Mouse (Mus musculus) midbrain, embryonic 14.5 days (tissue): ENCODE data around the gene Wars. TPM values are rescaled to one million over a fixed set of nuclear protein-coding genes. Genes with fewer than 3 reads are reported as not detected.
A peak's percentile ranks its signal among the peaks of the same experiment; 100 is the strongest.

Experiments
- ATAC-seq: fragments of 200-750 bp; cut with Nextera tagmentation; 2 replicates; pipeline ENCODE4 v1.8.0; 2017; ENCODE audit warnings: moderate number of reproducible peaks, moderate library complexity; ENCODE audit not compliant: low FRiP score, low TSS enrichment
- DNase-seq: peaks from one replicate; pipeline ENCODE4 v3.0.0-alpha.2; 2015
- H3K27ac ChIP-seq: fragments of 300-500 bp; sonication (generic); replicated peaks from 2 replicates; pipeline ENCODE4 v1.5.1; 2014; ENCODE audit warnings: mild to moderate bottlenecking, low read depth, low read length, moderate library complexity
- H3K27me3 ChIP-seq: fragments of 300-500 bp; sonication (generic); 2 replicates; pipeline ENCODE4 v1.6.1; 2014; ENCODE audit warnings: low read length, control low read depth, mixed read lengths; ENCODE audit not compliant: control insufficient read depth, insufficient read depth
- H3K36me3 ChIP-seq: fragments of 300-500 bp; sonication (generic); 2 replicates; pipeline ENCODE4 v1.6.1; 2014; ENCODE audit warnings: low read length, control low read depth; ENCODE audit not compliant: control insufficient read depth, insufficient read depth
- H3K4me1 ChIP-seq: fragments of 300-500 bp; sonication (generic); 2 replicates; pipeline ENCODE4 v1.6.1; 2014; ENCODE audit warnings: mild to moderate bottlenecking, antibody characterized with exemption, low read length, control low read depth; ENCODE audit not compliant: control insufficient read depth, insufficient read depth
- H3K4me2 ChIP-seq: fragments of 300-500 bp; sonication (generic); 2 replicates; pipeline ENCODE4 v1.6.1; 2014; ENCODE audit warnings: mild to moderate bottlenecking, low read length, moderate library complexity
- H3K4me3 ChIP-seq: fragments of 300-500 bp; sonication (generic); replicated peaks from 2 replicates; pipeline ENCODE4 v1.5.1; 2014; ENCODE audit warnings: low read depth, low read length
- H3K9ac ChIP-seq: fragments of 300-500 bp; sonication (generic); replicated peaks from 2 replicates; pipeline ENCODE4 v1.6.1; 2014; ENCODE audit warnings: mild to moderate bottlenecking, low read length, moderate library complexity
- H3K9me3 ChIP-seq: fragments of 300-500 bp; sonication (generic); 2 replicates; pipeline ENCODE4 v1.6.1; 2016; ENCODE audit warnings: low read length, control low read depth, mixed read lengths; ENCODE audit not compliant: control insufficient read depth
- WGBS: fragments of 180-500 bp; shearing (Covaris S2); extraction: QIAGEN DNeasy Blood & Tissue Kit; methylation state at CpG from one replicate; pipeline ENCODE4 v1.1.7; 2014; 5-methylcytosine and 5-hydroxymethylcytosine counted together
- polyA plus RNA-seq: library from polyadenylated mRNA; unstranded; fragments of >200 nt; fragmentation: Nextera tagmentation; extraction: Ambion mirVana; gene quantifications from 2 replicates; pipeline ENCODE4 v1.2.1, GENCODE M21; 2014

The Wars gene
- polyA plus RNA-seq, 1 experiment from 2014 or later, result 110 TPM

- ATAC-seq, result no peak
- 94% methylated on average over 4 of the region's 4 CpGs for WGBS
- no peaks in the 10 kb centered on the region for H3K27me3 ChIP-seq
Observed at GRCm38 (mm10) chr12:108887077-108887476, 6.9 kb downstream of the Wars start.

GRCm38 (mm10) chr12:108885906-108886305 is 8.1 kb downstream of the Wars start:
- H3K4me1 ChIP-seq, result no peaks in the 10 kb centered on the region
- no peak for ATAC-seq
- H3K4me2 ChIP-seq, result no peak overlapping the region
- no peak overlapping the region for H3K4me3 ChIP-seq
- no peak overlapping the region for H3K27ac ChIP-seq
- H3K27me3 ChIP-seq, result no peaks in the 10 kb centered on the region
- WGBS, result 100% methylated on average over 1 of the region's 1 CpGs
- H3K9ac ChIP-seq, result no peak overlapping the region
- H3K36me3 ChIP-seq, result peaks cover 83% of the 10 kb centered on the region
- H3K9me3 ChIP-seq, result no peaks in the 10 kb centered on the region
- DNase-seq, result no peak

More at GRCm38 (mm10) chr12:108887077-108887476, 6.9 kb downstream of the Wars start:
- Histone ChIP-seq H3K9me3 (no peaks in the 10 kb centered on the region), H3K9ac (no peak overlapping the region), H3K36me3 (peaks cover 74% of the 10 kb centered on the region), H3K4me2 (no peak overlapping the region), H3K27ac (no peak overlapping the region), H3K4me3 (no peak overlapping the region), H3K4me1 (no peaks in the 10 kb centered on the region)
- no peak for DNase-seq

- 89% methylated on average over 8 of the region's 8 CpGs for WGBS
- no peak for DNase-seq
- peaks cover 90% of the 10 kb centered on the region for H3K36me3 ChIP-seq
- H3K27ac ChIP-seq, result no peak overlapping the region
- no peaks in the 10 kb centered on the region for H3K4me1 ChIP-seq
- no peak overlapping the region for H3K4me3 ChIP-seq
- ATAC-seq, result no peak
- no peaks in the 10 kb centered on the region for H3K27me3 ChIP-seq
- H3K9me3 ChIP-seq, result no peaks in the 10 kb centered on the region
- H3K4me2 ChIP-seq, result no peak overlapping the region
- H3K9ac ChIP-seq, result no peak overlapping the region
Observed at GRCm38 (mm10) chr12:108882776-108883175, 11.2 kb downstream of the Wars start.

- WGBS, result 92% methylated on average over 3 of the region's 3 CpGs
- no peak overlapping the region for H3K27ac ChIP-seq
- no peaks in the 10 kb centered on the region for H3K27me3 ChIP-seq
- ATAC-seq (no peak), DNase-seq (no peak)
- no peak overlapping the region for H3K9ac ChIP-seq
- H3K4me2 ChIP-seq, result no peak overlapping the region
- H3K4me1 ChIP-seq, result no peaks in the 10 kb centered on the region
- no peak overlapping the region for H3K4me3 ChIP-seq
- H3K36me3 ChIP-seq, result peaks cover 83% of the 10 kb centered on the region
- H3K9me3 ChIP-seq, result no peaks in the 10 kb centered on the region
Observed at GRCm38 (mm10) chr12:108881192-108881591, 12.8 kb downstream of the Wars start.

GRCm38 (mm10) chr12:108880606-108881005 is 13.4 kb downstream of the Wars start:
- ATAC-seq (no peak), DNase-seq (no peak)
- H3K36me3 ChIP-seq, result peaks cover 83% of the 10 kb centered on the region

GRCm38 (mm10) chr12:108879138-108879537 is 14.8 kb downstream of the Wars start:
- Histone ChIP-seq H3K4me3 (no peak overlapping the region), H3K4me1 (no peaks in the 10 kb centered on the region), H3K4me2 (no peak overlapping the region), H3K36me3 (peaks cover 84% of the 10 kb centered on the region), H3K9ac (no peak overlapping the region), H3K27ac (no peak overlapping the region), H3K9me3 (no peaks in the 10 kb centered on the region), H3K27me3 (no peaks in the 10 kb centered on the region)
- 94% methylated on average over 4 of the region's 4 CpGs for WGBS
- ATAC-seq (no peak), DNase-seq (no peak)

More at GRCm38 (mm10) chr12:108880606-108881005, 13.4 kb downstream of the Wars start:
- no peak overlapping the region for H3K27ac ChIP-seq
- H3K4me2 ChIP-seq, result no peak overlapping the region
- H3K9me3 ChIP-seq, result no peaks in the 10 kb centered on the region
- no peaks in the 10 kb centered on the region for H3K27me3 ChIP-seq
- H3K4me3 ChIP-seq, result no peak overlapping the region
- WGBS, result 98% methylated on average over 5 of the region's 5 CpGs
- no peak overlapping the region for H3K9ac ChIP-seq
- H3K4me1 ChIP-seq, result no peaks in the 10 kb centered on the region

GRCm38 (mm10) chr12:108873122-108873521 is 20.9 kb downstream of the Wars start:
- Histone ChIP-seq H3K36me3 (peaks cover 82% of the 10 kb centered on the region), H3K9me3 (no peaks in the 10 kb centered on the region), H3K9ac (no peak overlapping the region), H3K4me1 (no peaks in the 10 kb centered on the region), H3K4me2 (no peak overlapping the region), H3K27ac (no peak overlapping the region), H3K4me3 (no peak overlapping the region), H3K27me3 (no peaks in the 10 kb centered on the region)
- no peak for DNase-seq
- no peak for ATAC-seq
- WGBS, result 83% methylated on average over 5 of the region's 5 CpGs

GRCm38 (mm10) chr12:108869575-108869974 is 24.4 kb downstream of the Wars start:
- Histone ChIP-seq H3K9ac (no peak overlapping the region), H3K27me3 (no peaks in the 10 kb centered on the region), H3K4me2 (no peak overlapping the region), H3K4me3 (no peak overlapping the region), H3K36me3 (peaks cover 89% of the 10 kb centered on the region), H3K9me3 (no peaks in the 10 kb centered on the region), H3K27ac (no peak overlapping the region), H3K4me1 (no peaks in the 10 kb centered on the region)
- 78% methylated on average over 2 of the region's 2 CpGs for WGBS
- ATAC-seq (no peak), DNase-seq (peak; percentile 17)

- Histone ChIP-seq H3K9me3 (no peaks in the 10 kb centered on the region), H3K27me3 (no peaks in the 10 kb centered on the region), H3K4me1 (no peaks in the 10 kb centered on the region), H3K9ac (no peak overlapping the region), H3K4me3 (no peak overlapping the region), H3K27ac (no peak overlapping the region), H3K36me3 (peaks cover 98% of the 10 kb centered on the region), H3K4me2 (no peak overlapping the region)
- DNase-seq, result no peak
- WGBS, result 92% methylated on average over 6 of the region's 6 CpGs
- ATAC-seq, result no peak
Observed at GRCm38 (mm10) chr12:108865007-108865494, 28.9 kb downstream of the Wars start.
